Mouse (Mus musculus): ENCODE data around the gene S100a9. TPM values are rescaled to one million over a fixed set of nuclear protein-coding genes. Genes with fewer than 3 reads are reported as not detected.

Gene S100a9
- polyA plus RNA-seq (2012; ENCODE audit: insufficient read depth, insufficient read length, low replicate concordance, missing spikeins) = not detected in 2 replicates

DNA sequence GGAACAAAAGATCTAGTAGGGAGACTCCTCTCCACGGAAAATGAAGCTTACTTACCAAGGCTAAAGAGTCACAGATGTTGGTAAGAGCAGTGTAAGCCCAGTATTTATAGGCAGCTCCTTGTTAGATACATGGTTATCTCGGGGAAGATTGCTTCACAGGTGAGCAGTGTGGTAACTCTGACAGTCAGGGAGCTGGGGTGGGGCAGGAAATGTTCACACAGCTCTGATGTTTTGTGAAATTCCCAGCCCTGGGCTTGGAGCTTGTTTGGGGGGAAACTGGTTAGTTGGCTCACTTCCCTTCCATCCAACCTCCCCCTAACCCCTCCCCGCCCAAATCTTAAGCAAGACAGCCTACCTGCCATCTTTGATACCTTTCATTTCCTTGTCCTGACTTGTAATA, at the start of gene S100a9:
Gene S100a9, minus strand, starts transcription at position 109 of the 400 bp plus-strand sequence.
- no peaks in the 10 kb centered on the region for H3K4me1 ChIP-seq (ENCODE audit: control insufficient read depth, insufficient read depth, low read length)
- no peak for TF ChIP-seq CTCF (IDR thresholded peaks at IDR 0.05; ENCODE audit: insufficient read depth, low read depth, low read length)
- TF ChIP-seq POLR2A (IDR thresholded peaks at IDR 0.05; ENCODE audit: insufficient read depth, low read depth, low read length) = no peak
- H3K4me3 ChIP-seq (ENCODE audit: insufficient read depth, low read depth, low read length) = no peak within 1 kb of the TSS
- 67% methylated on average over 3 of the region's 3 CpGs for WGBS
- no peak within 1 kb of the TSS for H3K27ac ChIP-seq (ENCODE audit: insufficient read depth, low read depth, low read length)

DNA sequence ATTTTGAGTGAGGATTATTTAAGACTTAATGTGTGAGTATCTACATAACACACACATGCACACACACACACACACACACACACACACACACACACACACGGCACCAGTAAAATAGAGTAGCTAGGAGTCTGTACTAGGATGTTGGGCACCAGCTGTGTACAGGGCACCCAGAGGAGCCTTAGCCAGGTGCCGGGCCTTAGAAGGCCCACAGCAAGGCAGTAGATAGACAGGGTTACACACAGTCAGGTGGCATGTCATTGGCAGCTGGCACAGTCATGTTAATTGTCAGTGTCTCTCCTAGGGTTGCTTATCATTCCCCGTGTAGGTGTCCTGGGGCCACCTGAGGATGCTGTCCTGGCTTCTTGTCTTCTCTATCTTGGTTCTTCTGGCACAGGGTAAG, 31.1 kb upstream of the S100a9 start, which contains the start of gene Pglyrp4:
Gene Pglyrp4, plus strand, starts transcription at position 301 of the 400 bp plus-strand sequence.
- WGBS = 85% methylated on average over 3 of the region's 3 CpGs
- TF ChIP-seq POLR2A (IDR thresholded peaks at IDR 0.05; ENCODE audit: insufficient read depth, low read depth, low read length) = no peak
- no peak for TF ChIP-seq CTCF (IDR thresholded peaks at IDR 0.05; ENCODE audit: insufficient read depth, low read depth, low read length)
- Histone ChIP-seq H3K27ac (ENCODE audit: insufficient read depth, low read depth, low read length) (no peak within 1 kb of the TSS), H3K4me1 (ENCODE audit: control insufficient read depth, insufficient read depth, low read length) (no peaks in the 10 kb centered on the region), H3K4me3 (ENCODE audit: insufficient read depth, low read depth, low read length) (no peak within 1 kb of the TSS)

DNA sequence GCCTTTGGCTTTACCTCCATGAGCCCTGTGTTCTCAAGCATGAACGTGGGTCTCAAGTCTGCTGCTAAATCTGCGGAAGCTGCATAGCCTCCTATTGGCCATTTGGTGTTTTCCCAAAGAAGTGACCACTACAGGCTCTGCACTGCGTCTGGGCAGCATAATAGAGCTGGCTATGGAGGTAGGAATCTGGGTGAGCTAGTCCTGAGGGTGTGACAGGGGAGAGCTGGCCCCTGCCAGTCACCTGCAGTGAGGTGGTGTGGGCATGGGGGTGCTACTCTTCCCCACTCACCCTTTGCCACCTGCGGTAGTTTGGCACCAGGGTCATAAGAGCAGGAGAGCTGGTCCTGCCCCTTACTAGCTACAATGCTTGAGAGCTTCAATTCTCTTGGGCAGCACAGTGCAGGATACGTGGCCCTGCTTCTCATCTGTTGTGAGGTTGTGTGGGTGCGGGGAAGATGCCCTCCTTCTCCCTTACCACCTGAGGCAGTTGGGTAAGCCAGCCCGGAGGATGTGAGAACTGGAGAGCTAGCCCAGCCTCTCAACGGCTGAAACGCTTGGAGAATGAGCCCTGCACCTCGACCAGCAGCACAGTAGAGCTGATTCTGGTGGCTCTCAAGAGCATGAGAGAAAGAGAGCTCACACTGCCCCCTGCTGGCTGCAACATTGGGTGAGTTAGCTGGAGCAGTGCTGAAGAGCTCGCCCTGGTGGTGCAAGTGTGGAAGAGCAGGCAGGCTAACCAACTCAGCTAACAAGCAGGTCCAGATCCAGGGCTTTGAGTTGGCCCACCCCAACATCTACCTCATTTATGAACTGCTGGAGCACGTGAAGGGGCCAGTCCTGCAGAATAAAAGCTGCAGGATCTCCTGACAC, 14.3 kb upstream of the S100a9 start:
- Histone ChIP-seq H3K4me1 (ENCODE audit: control insufficient read depth, insufficient read depth, low read length) (peaks cover 10% of the 10 kb centered on the region), H3K4me3 (ENCODE audit: insufficient read depth, low read depth, low read length) (no peak overlapping the region), H3K27ac (ENCODE audit: insufficient read depth, low read depth, low read length) (no peak overlapping the region)
- 46% methylated on average over 12 of the region's 12 CpGs for WGBS
- TF ChIP-seq CTCF (IDR thresholded peaks at IDR 0.05; ENCODE audit: insufficient read depth, low read depth, low read length) (peak; percentile 97), POLR2A (IDR thresholded peaks at IDR 0.05; ENCODE audit: insufficient read depth, low read depth, low read length) (no peak)

DNA sequence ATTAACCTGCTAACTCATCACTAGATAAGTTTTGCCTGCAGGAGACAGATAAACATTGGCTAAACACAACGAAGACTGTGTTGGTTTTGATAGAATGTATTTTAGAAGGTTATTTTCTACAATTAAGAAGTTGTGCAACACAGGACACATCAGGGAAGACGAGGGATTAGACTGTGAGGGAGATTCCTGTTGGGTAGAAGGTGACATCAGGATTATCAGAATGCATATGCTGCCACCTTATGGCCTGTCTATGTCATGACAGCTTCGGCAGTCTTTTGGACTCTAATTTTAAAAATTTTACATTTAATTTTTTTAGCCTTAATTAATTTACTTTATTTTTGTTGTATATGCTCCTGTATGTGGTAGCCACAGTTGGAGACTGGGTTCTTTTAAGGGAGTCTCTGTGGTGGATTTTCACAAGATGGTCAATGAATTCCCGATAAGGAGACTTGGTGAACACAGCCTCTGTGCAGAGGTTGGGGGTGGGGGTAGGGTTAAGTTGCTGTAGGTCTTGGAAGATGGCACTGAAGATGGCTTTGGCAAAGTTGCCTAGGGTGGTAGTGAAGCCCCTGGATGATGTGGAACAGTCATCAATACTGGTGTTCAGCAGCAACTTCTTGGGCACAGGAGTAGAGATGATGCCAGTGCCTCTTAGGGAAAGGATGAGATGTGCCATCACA, 13.1 kb upstream of the S100a9 start:
- Histone ChIP-seq H3K4me3 (ENCODE audit: insufficient read depth, low read depth, low read length) (no peak overlapping the region), H3K4me1 (ENCODE audit: control insufficient read depth, insufficient read depth, low read length) (peaks cover 10% of the 10 kb centered on the region), H3K27ac (ENCODE audit: insufficient read depth, low read depth, low read length) (no peak overlapping the region)
- TF ChIP-seq CTCF (IDR thresholded peaks at IDR 0.05; ENCODE audit: insufficient read depth, low read depth, low read length) (no peak), POLR2A (IDR thresholded peaks at IDR 0.05; ENCODE audit: insufficient read depth, low read depth, low read length) (no peak)
- WGBS = 12% methylated on average over 4 of the region's 4 CpGs

DNA sequence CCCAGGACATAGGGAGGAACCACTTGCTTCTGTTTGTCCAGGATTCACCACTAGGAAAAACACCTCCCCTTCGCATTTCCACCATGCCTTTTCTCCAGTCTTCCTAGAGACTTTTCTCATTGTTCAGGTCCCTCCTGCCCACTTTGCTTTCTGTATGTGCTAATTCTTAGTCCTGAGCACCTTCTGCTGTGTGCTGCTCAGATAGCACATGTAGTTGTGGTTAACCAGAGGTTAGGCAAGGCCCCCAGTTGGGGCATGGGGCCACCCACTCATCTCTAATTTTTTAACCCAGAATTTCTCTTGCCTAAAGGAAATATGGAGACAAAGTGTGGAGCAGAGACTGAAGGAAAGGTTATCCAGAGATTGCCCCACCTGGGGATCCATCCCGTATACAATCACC, 6.7 kb upstream of the S100a9 start:
- Histone ChIP-seq H3K4me3 (ENCODE audit: insufficient read depth, low read depth, low read length) (no peak overlapping the region), H3K27ac (ENCODE audit: insufficient read depth, low read depth, low read length) (no peak overlapping the region), H3K4me1 (ENCODE audit: control insufficient read depth, insufficient read depth, low read length) (no peaks in the 10 kb centered on the region)
- WGBS = 88% methylated on average over 2 of the region's 2 CpGs
- no peak for TF ChIP-seq CTCF (IDR thresholded peaks at IDR 0.05; ENCODE audit: insufficient read depth, low read depth, low read length)

DNA sequence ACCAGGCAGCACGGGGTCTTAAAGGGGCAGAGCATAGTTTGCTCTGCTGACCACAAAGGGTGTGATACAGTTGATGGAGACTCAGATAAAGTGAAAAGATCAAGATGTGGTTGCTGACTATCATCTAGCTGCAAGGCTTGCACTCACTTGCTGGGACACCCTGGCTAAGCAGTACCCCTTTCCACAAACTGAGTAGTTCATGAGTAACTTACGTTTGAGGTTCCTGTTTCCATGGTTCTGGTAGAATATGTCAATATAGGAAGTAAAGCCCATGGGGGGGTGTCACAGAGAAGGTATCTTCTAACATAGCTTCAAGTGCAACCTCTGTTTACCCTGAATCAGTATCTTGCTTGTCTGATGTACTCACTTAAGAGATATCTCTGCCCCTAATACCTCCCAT, 2.0 kb downstream of the S100a9 start:
- no peak for TF ChIP-seq POLR2A (IDR thresholded peaks at IDR 0.05; ENCODE audit: insufficient read depth, low read depth, low read length)
- TF ChIP-seq CTCF (IDR thresholded peaks at IDR 0.05; ENCODE audit: insufficient read depth, low read depth, low read length) = no peak
- Histone ChIP-seq H3K4me3 (ENCODE audit: insufficient read depth, low read depth, low read length) (no peak overlapping the region), H3K4me1 (ENCODE audit: control insufficient read depth, insufficient read depth, low read length) (no peaks in the 10 kb centered on the region), H3K27ac (ENCODE audit: insufficient read depth, low read depth, low read length) (no peak overlapping the region)
- WGBS = 80% methylated on average over 2 of the region's 2 CpGs

DNA sequence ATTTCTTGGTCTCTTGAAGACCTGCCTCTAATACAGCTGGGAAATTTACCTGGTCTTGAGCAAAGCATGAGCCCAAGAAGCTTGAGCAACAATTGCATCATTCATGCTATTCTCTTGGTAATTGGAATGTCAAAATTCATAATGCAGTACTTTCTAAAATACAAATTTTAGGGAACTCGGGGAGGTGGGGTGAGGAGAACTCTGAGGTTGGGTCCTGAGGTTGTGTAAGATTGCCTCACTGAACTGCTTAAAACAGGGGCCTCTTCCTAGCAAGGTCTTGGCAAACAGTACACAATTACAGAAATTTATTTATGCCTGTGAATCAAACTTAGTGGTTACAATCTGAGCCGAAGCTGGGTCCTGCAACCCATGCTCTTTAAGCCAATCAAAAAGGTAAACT, 8.7 kb downstream of the S100a9 start:
- Histone ChIP-seq H3K4me3 (ENCODE audit: insufficient read depth, low read depth, low read length) (no peak overlapping the region), H3K27ac (ENCODE audit: insufficient read depth, low read depth, low read length) (no peak overlapping the region), H3K4me1 (ENCODE audit: control insufficient read depth, insufficient read depth, low read length) (no peaks in the 10 kb centered on the region)
- TF ChIP-seq CTCF (IDR thresholded peaks at IDR 0.05; ENCODE audit: insufficient read depth, low read depth, low read length) (no peak), POLR2A (IDR thresholded peaks at IDR 0.05; ENCODE audit: insufficient read depth, low read depth, low read length) (no peak)
- 75% methylated on average over 2 of the region's 2 CpGs for WGBS

DNA sequence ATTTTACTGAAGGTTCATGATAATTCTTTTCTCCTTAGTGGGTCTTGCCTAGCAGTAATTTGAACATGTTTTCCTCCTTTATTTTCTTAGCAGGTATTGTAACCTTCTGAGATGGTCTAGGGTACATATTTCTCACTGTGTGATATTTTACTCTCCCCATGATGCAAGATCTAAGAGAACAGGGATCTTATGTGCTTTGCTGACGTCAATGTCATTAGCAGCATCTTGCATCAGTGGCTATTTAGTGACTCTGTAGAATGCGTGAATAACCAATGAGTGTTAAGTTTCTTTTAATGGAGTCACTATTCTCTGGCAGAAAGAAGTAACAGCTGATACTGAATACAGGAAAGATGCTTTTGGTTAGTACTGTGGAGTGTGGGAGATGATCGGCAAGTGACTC, 11.6 kb downstream of the S100a9 start:
- WGBS = 86% methylated on average over 3 of the region's 3 CpGs
- Histone ChIP-seq H3K4me3 (ENCODE audit: insufficient read depth, low read depth, low read length) (no peak overlapping the region), H3K27ac (ENCODE audit: insufficient read depth, low read depth, low read length) (no peak overlapping the region), H3K4me1 (ENCODE audit: control insufficient read depth, insufficient read depth, low read length) (no peaks in the 10 kb centered on the region)
- TF ChIP-seq CTCF (IDR thresholded peaks at IDR 0.05; ENCODE audit: insufficient read depth, low read depth, low read length) (no peak), POLR2A (IDR thresholded peaks at IDR 0.05; ENCODE audit: insufficient read depth, low read depth, low read length) (no peak)

DNA sequence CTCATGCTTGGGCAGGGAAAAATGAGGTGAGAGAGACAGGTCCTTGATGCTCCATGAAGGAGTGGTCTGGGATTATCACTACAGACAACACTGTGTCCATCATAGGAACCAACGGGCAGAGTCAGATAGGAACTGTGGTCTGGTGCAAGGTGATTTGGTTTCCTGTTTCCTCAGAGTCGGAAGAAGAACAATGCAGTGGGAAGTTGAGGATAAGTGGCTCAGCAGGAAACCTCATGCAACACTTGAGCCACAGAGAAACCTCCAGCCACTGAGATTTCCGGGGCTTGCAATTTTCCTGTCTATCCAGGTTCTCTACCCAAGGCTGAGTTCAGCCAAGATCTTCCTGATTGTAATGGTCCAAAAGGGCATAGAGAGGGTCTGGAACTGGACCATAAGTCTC, 16.9 kb downstream of the S100a9 start:
- Histone ChIP-seq H3K4me1 (ENCODE audit: control insufficient read depth, insufficient read depth, low read length) (no peaks in the 10 kb centered on the region), H3K4me3 (ENCODE audit: insufficient read depth, low read depth, low read length) (no peak overlapping the region), H3K27ac (ENCODE audit: insufficient read depth, low read depth, low read length) (no peak overlapping the region)
- 64% methylated on average over 3 of the region's 3 CpGs for WGBS
- TF ChIP-seq CTCF (IDR thresholded peaks at IDR 0.05; ENCODE audit: insufficient read depth, low read depth, low read length) (no peak), POLR2A (IDR thresholded peaks at IDR 0.05; ENCODE audit: insufficient read depth, low read depth, low read length) (no peak)

Measured in olfactory bulb, adult 2 months (tissue).